Mouse (Mus musculus): Measurements from ENCODE around the gene Atp9a.

DNA sequence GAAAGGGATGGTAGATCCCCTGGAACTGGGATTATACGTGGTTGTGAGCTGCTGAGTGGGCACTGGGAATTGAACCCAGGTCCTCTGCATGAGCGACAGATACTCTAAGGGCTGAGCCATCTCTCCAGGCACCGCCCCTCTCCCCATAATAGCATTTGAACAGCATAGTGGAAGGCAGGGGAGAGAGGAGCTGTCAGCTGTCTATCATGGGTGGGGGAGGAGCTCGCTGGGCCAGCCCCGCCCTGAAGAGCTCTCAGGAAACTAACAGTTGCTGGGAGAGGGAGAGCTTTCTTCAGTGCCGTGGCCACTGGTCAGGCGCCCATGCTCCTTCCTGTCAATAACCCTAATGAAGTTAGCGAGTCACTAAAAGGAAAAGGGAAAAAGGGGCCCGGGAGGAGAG is 34.4 kb downstream of the Atp9a start:
- TF ChIP-seq CTCF (IDR thresholded peaks at IDR 0.05; ENCODE audit: low read depth): no peak
- no peak for TF ChIP-seq EP300 (IDR thresholded peaks at IDR 0.05; ENCODE audit: low read depth)

All from liver, embryonic 14.5 days (tissue).